Mouse (Mus musculus) embryonic stem cell, embryonic (primary cell): Measurements from ENCODE around the gene Gm20388.

Experiments
- CTCF ChIA-PET, 4 experiments: fragments of 300-600 bp in 2 of 4; fragments of 350-600 bp in 2 of 4; sonication (Branson Sonifier 250); formaldehyde crosslinking; loops; one replicate each; lab custom pipeline; 2022; ENCODE audit warnings: inconsistent platforms in 2 of 4; lab: Charles Lee
- POLR2A ChIA-PET, 4 experiments: fragments of 300-600 bp in 2 of 4; fragments of 350-600 bp in 2 of 4; sonication (Branson Sonifier 250); formaldehyde crosslinking; loops; one replicate each; lab custom pipeline; 2022; ENCODE audit warnings: antibody characterized with exemption in 4 of 4, inconsistent platforms in 1 of 4; lab: Charles Lee

Gene Gm20388

GRCm38 (mm10) chr8:123653994-123654569 is 3743.4 kb downstream of the Gm20388 start:
- ChIA-PET POLR2A (interaction anchor here in 3 of 4 experiments (0.6 to 2.9 kb wide), 22 partner anchors 9 to 1357 kb away, joined by 3 to 18 read pairs (median 4); no protein-coding TSS in a partner anchor), CTCF (interaction anchor here (0.5 to 5.2 kb wide), 43 partner anchors 10 to 339 kb away, joined by 3 to 66 read pairs (median 5); no protein-coding TSS in a partner anchor)

GRCm38 (mm10) chr8:123654763-123655162 is 3744.1 kb downstream of the Gm20388 start:
- POLR2A ChIA-PET: interaction anchor here in 3 of 4 experiments (0.6 to 2.8 kb wide), 16 partner anchors 10 to 1356 kb away, joined by 3 to 18 read pairs (median 4); no protein-coding TSS in a partner anchor
- CTCF ChIA-PET: interaction anchor here in 3 of 4 experiments (0.7 to 5.2 kb wide), 19 partner anchors 11 to 135 kb away, joined by 3 to 66 read pairs (median 9); no protein-coding TSS in a partner anchor

DNA sequence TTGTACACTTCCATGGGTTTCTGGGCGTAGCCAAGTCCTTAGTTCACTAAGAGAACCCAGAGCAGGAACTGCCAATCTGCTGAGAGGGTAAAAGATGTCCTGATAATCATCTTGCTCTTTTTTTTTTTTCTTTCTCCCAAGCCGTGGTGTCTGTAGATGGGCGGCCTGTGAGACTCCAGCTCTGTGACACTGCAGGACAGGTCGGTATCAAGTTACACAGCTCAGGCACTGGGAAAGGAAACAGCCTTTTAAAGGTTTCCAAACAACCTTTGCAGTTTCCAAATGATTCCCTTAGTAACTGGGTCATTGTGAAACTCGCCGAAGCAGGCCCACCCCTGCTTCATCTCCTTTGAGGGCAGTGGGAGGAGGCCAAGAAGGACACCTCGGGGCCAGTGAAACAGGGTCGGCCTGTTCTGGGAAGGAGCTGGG is 3744.7 kb downstream of the Gm20388 start:
- CTCF ChIA-PET: interaction anchor here (0.6 to 5.2 kb wide), 26 partner anchors 10 to 1631 kb away, joined by 3 to 66 read pairs (median 4); no protein-coding TSS in a partner anchor
- POLR2A ChIA-PET: interaction anchor here in 3 of 4 experiments (0.7 to 2.8 kb wide), 26 partner anchors 9 to 433 kb away, joined by 3 to 18 read pairs (median 4); no protein-coding TSS in a partner anchor

GRCm38 (mm10) chr8:123657826-123658225 is 3747.2 kb downstream of the Gm20388 start:
- CTCF ChIA-PET: interaction anchor here in 1 of 4 experiments (1.5 kb wide), 1 partner anchor 111 kb away, joined by 5 read pairs; no protein-coding TSS in a partner anchor
- POLR2A ChIA-PET: interaction anchor here in 1 of 4 experiments (1.0 kb wide), 1 partner anchor 108 kb away, joined by 3 read pairs; no protein-coding TSS in a partner anchor

DNA sequence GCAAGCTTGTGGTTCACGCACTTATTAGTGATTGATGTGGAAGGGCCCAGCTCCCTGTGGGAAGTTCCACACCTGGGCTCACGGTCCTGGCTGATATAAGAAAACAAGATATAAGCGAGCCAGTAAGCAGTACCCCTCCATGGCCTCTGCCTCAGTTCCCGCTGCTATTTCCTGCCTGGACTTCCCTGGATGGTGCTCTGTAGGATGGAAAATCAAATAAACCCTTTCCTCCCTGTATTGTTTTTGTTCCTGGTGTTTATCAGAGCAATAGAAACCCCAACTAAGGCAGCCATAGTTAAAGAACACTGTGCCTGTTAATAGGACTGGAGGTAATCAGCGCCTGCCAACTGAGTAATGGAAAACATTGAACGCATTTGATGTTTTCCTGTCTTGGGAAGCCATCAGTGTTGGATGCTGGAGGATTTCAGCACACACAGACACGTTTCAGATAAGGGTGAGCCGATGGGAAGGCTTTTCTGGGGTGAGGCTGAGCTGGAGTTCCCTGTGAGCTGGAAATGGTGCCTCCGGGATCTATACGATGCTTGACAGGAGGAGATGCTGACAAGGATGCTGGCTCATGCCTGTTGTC is 3748.9 kb downstream of the Gm20388 start:
- POLR2A ChIA-PET: interaction anchor here in 1 of 4 experiments (1.1 to 1.5 kb wide), 2 partner anchors 16 to 31 kb away, joined by 4 read pairs; no protein-coding TSS in a partner anchor
- CTCF ChIA-PET: interaction anchor here (0.5 to 1.0 kb wide), 4 partner anchors 14 to 127 kb away, joined by 3 to 9 read pairs (median 4); no protein-coding TSS in a partner anchor

GRCm38 (mm10) chr8:123661515-123661914 is 3750.9 kb downstream of the Gm20388 start:
- CTCF ChIA-PET: interaction anchor here in 3 of 4 experiments (1.1 to 1.5 kb wide), 4 partner anchors 9 to 21 kb away, joined by 3 to 4 read pairs (median 4); no protein-coding TSS in a partner anchor
- POLR2A ChIA-PET: interaction anchor here (0.6 to 1.6 kb wide), 8 partner anchors 9 to 100 kb away, joined by 3 to 6 read pairs (median 3); no protein-coding TSS in a partner anchor

DNA sequence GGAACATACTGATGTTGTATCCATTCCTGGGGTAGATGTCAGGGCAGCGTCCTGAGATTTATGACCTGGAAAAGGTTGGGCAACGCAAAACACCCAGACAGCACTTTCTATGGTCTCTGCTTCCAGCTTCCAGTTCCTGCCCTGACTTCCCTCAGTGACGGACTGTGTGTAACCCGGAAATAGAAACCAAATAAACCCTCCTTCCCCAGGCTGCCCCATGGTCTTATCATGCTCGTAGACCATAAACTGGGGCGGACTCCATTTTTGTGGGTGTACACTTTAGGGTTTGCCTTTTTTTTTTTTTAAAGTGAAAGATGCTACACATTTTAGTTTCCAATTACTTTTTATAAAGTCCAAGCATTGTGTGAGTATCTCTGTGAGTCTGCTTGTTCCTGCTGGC is 3754.9 kb downstream of the Gm20388 start:
- ChIA-PET CTCF (interaction anchor here in 3 of 4 experiments (0.6 to 1.7 kb wide), 5 partner anchors 10 to 157 kb away, joined by 3 to 6 read pairs (median 3); partner anchors contain the start of gene Rhou (in 1 of the 3)), POLR2A (interaction anchor here in 2 of 4 experiments (0.8 to 3.2 kb wide), 5 partner anchors 9 to 71 kb away, joined by 3 to 12 read pairs (median 5); no protein-coding TSS in a partner anchor)

DNA sequence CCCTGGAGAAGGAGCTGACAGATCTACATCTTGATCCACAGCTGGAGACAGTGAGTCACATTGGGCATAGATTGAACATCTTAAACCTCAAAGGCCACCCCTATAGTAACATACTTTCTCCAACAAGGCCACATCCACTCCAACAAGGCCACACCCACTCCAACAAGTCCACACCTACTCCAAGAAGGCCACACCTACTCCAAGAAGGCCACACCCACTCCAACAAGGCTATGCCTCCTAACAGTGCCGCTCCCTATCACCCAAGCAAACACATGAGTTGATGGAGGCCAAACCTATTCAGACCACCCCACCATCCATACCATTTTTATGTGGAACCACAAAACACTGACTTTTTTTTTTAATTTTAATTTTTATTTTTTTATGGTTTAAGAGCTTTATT is 3756.2 kb downstream of the Gm20388 start:
- CTCF ChIA-PET: interaction anchor here in 2 of 4 experiments (1.2 to 1.7 kb wide), 3 partner anchors 13 to 102 kb away, joined by 3 to 6 read pairs (median 3); partner anchors contain the start of gene Rhou (in 1 of the 2)

DNA sequence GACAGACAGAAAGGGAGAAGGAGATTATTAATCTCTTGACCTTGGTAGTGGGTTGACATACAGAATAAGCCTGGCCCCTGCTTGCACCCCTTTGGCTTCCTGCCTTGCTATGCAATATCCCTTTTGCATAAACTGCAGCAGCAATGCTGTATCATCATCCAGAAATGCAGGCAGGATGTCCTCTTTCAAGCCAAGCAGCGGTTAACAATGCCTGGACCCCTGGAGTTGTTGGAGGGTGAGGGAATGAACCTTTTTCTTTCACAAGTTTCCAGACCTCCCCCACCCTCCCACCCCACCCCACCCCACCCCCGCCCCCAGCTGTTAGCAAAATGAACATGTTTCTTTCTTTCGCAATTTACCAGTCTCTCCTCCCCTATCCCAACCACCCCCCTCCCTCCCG is 3758.0 kb downstream of the Gm20388 start:
- POLR2A ChIA-PET: interaction anchor here in 2 of 4 experiments (0.7 to 1.2 kb wide), 2 partner anchors 14 to 87 kb away, joined by 3 to 5 read pairs; no protein-coding TSS in a partner anchor

More for the DNA sequence above, 3756.2 kb downstream of the Gm20388 start:
- POLR2A ChIA-PET: interaction anchor here in 3 of 4 experiments (0.5 to 1.6 kb wide), 8 partner anchors 14 to 277 kb away, joined by 3 to 6 read pairs (median 4); partner anchors contain the start of gene Rhou (in 1 of the 3)

DNA sequence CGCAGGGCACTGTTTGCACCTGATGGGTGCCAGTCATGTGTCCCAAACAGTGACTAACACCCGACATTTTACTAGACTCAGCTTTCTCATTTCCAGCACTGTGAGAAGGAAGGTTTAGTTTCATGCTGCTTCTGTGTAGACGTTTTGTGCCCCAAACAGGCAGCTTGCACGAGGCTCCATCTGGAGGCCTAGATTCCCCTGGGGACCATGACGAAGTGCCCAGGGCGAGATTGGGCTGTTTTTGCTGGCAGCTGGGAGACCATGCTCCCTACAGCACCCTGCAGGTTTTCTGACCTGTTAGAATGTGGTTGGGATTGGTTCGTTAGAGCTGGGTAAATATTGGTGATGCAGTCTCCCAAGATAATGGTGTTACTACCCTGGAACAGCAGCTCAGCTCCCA is 3760.1 kb downstream of the Gm20388 start:
- CTCF ChIA-PET: no interaction called here
- POLR2A ChIA-PET: interaction anchor here in 3 of 4 experiments (0.9 to 1.9 kb wide), 6 partner anchors 9 to 102 kb away, joined by 3 to 9 read pairs (median 3); partner anchors contain the start of gene Rhou (in 1 of the 3)

More for the DNA sequence above, 3758.0 kb downstream of the Gm20388 start:
- CTCF ChIA-PET: interaction anchor here in 1 of 4 experiments (0.7 kb wide), 1 partner anchor 41 kb away, joined by 7 read pairs; no protein-coding TSS in a partner anchor

DNA sequence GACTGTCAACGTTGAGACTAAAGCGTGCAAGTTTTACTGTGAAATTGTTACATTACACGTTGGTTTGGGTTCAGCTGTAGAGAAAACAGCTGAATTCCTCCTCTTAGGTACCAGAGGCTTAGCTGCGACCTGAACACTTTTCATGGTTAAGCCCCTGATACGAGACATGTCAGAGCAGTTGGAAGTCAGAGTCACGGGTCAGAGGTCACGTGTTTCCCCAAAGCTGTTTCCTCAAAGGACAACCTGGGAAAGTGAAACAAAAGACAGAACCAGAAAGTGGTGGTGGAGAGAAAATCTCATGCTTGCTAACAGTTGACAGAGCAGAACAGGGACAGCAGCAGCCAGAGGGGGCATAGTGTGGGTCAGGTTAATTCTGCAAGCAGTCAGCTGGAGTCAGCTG is 3760.8 kb downstream of the Gm20388 start:
- POLR2A ChIA-PET: interaction anchor here (0.5 to 1.9 kb wide), 9 partner anchors 9 to 102 kb away, joined by 3 to 9 read pairs (median 3); partner anchors contain the start of gene Rhou (in 1 of the 4)
- CTCF ChIA-PET: interaction anchor here in 1 of 4 experiments (0.9 kb wide), 1 partner anchor 11 kb away, joined by 3 read pairs; no protein-coding TSS in a partner anchor

DNA sequence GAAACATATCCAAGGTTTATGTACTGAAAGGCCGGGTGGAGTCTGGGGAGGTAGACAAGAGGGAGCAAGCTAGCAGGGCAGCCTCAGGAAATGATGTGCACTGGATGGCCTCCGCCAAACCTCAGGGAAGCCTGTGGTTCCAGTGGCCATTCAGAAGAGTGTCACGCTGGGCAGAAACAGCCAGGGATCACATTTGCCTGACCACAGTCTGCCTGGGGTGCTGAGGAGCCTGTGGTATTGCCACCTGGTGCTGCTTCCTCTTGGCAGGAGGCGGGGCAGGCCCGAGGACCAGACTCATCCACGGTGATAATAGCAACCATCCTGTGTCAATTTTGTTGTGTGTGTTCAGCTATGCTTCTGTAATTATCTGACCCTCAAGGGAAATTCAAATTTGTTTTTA is 3762.0 kb downstream of the Gm20388 start:
- CTCF ChIA-PET: interaction anchor here in 2 of 4 experiments (0.9 to 1.4 kb wide), 2 partner anchors 19 kb away, joined by 3 to 4 read pairs; partner anchors contain the start of gene Rhou (in 2 of the 2)
- POLR2A ChIA-PET: no interaction called here

- POLR2A ChIA-PET: interaction anchor here in 2 of 4 experiments (1.1 to 1.4 kb wide), 3 partner anchors 17 to 65 kb away, joined by 3 to 5 read pairs (median 4); no protein-coding TSS in a partner anchor
Measured at GRCm38 (mm10) chr8:123675611-123676010, 3765.0 kb downstream of the Gm20388 start.

DNA sequence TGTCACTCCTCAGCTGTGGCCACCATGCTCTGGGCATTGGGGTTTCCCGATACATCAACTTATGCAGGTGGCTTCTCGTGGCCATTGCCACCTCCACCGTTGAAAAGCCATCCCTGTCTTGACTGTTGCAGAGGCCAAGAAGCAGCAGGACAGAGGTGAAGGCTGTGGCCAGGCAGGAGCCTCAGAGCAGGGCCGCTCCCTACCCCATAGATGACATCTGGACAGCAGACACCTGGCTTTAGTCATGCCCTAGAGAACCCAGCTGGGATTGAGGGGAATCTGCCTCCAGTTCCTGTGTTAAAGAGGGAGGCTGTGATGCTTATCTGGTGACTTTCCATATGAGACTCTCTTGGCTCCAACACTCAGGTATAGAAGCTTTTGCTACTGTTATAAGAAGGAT is 3767.7 kb downstream of the Gm20388 start:
- ChIA-PET CTCF (interaction anchor here in 1 of 4 experiments (1.8 kb wide), 1 partner anchor 26 kb away, joined by 7 read pairs; no protein-coding TSS in a partner anchor), POLR2A (no interaction called here)

More at GRCm38 (mm10) chr8:123675611-123676010, 3765.0 kb downstream of the Gm20388 start:
- CTCF ChIA-PET: interaction anchor here in 2 of 4 experiments (0.6 to 0.9 kb wide), 3 partner anchors 32 to 718 kb away, joined by 3 to 4 read pairs (median 3); no protein-coding TSS in a partner anchor

DNA sequence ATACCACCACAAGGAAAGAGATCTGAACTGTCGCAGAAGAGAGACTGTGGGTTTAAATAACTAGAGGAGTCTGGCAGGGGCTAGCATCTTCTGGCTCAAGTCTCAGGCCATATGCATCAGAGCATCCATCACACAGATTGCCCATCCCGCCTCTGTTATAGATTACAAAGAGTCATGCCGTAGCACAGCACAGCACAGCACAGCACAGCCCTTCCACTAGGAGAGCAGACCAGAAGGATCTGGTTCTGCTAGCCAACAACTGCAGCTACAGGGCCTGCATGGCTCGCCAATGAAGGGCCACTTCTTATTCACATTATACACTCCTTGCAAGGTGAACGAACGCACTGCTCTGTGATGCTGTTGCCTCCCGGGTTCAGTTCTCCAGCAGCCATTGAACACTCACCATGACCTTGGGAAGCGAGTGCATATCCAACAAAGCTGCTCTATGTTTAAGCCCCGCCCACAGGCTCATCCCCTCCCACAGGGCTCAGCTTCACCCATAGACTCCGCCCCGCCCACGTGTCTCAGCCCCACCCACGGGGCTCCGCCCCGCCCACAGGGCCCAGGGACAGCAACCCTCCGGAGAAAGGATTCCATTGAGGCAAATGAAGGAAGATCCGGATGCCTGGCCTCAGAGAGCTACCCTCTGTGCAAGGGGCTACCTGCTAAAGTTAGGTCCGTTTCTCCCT is 3771.6 kb downstream of the Gm20388 start:
- ChIA-PET CTCF (interaction anchor here in 3 of 4 experiments (0.6 to 1.9 kb wide), 18 partner anchors 11 to 107 kb away, joined by 3 to 10 read pairs (median 3); partner anchors contain the start of gene Rhou (in 2 of the 3)), POLR2A (interaction anchor here in 3 of 4 experiments (0.6 to 3.5 kb wide), 30 partner anchors 11 to 1602 kb away, joined by 3 to 14 read pairs (median 4); partner anchors contain the start of gene Rhou (in 1 of the 3))

- ChIA-PET CTCF (interaction anchor here in 3 of 4 experiments (0.6 to 1.8 kb wide), 10 partner anchors 12 to 101 kb away, joined by 3 to 8 read pairs (median 4); partner anchors contain the start of gene Rhou (in 1 of the 3)), POLR2A (interaction anchor here in 2 of 4 experiments (0.6 to 3.5 kb wide), 7 partner anchors 10 to 297 kb away, joined by 3 to 14 read pairs (median 7); no protein-coding TSS in a partner anchor)
Measured at GRCm38 (mm10) chr8:123683321-123683720, 3772.7 kb downstream of the Gm20388 start.
